Mouse (Mus musculus): ENCODE results near the gene Rsph3a.
"Not testable (repeated sequence)": the region's sequence is repeated elsewhere in the genome, so short reads cannot be mapped to it uniquely, and the experiment has no call there.

GRCm38 (mm10) chr17:7987038-7987437 is 41.6 kb downstream of the Rsph3a start:
- not testable (repeated sequence) for TF ChIP-seq EP300 (optimal IDR thresholded peaks at IDR 0.05); CTCF (IDR thresholded peaks at IDR 0.05; ENCODE audit: low read depth)

Measured in stomach, postnatal 0 days (tissue).